Mouse (Mus musculus) limb, embryonic 15.5 days (tissue): ENCODE data around the gene Cyp19a1. TPM values are rescaled to one million over a fixed set of nuclear protein-coding genes. Genes with fewer than 3 reads are reported as not detected.

Source experiments
- ATAC-seq: fragments of 200-750 bp; cut with Nextera tagmentation; 2 replicates; pipeline ENCODE4 v1.8.0; 2017; ENCODE audit warnings: low read depth, moderate TSS enrichment; ENCODE audit not compliant: insufficient number of reproducible peaks, low FRiP score, low TSS enrichment
- H3K27ac ChIP-seq: fragments of 300-500 bp; sonication (generic); 2 replicates; pipeline ENCODE4 v1.5.1; 2015; ENCODE audit warnings: moderate library complexity, mild to moderate bottlenecking, inconsistent platforms
- H3K27me3 ChIP-seq: fragments of 300-500 bp; sonication (generic); 2 replicates; pipeline ENCODE4 v1.6.1; 2015; ENCODE audit warnings: inconsistent platforms
- H3K36me3 ChIP-seq: fragments of 300-500 bp; sonication (generic); 2 replicates; pipeline ENCODE4 v1.6.1; 2015; ENCODE audit warnings: inconsistent platforms
- H3K4me1 ChIP-seq: fragments of 300-500 bp; sonication (generic); 2 replicates; pipeline ENCODE4 v1.6.1; 2015; ENCODE audit warnings: inconsistent platforms
- H3K4me2 ChIP-seq: fragments of 300-500 bp; sonication (generic); 2 replicates; pipeline ENCODE4 v1.6.1; 2015; ENCODE audit warnings: mild to moderate bottlenecking, inconsistent platforms
- H3K4me3 ChIP-seq: fragments of 300-500 bp; sonication (generic); 2 replicates; pipeline ENCODE4 v1.5.1; 2015; ENCODE audit warnings: mild to moderate bottlenecking, inconsistent platforms
- H3K9ac ChIP-seq: fragments of 300-500 bp; sonication (generic); 2 replicates; pipeline ENCODE4 v1.6.1; 2015; ENCODE audit warnings: inconsistent platforms
- H3K9me3 ChIP-seq: fragments of 300-500 bp; sonication (generic); 2 replicates; pipeline ENCODE4 v1.6.1; 2016; ENCODE audit warnings: inconsistent platforms
- WGBS: fragments of 180-500 bp; shearing (Covaris S2); methylation state at CpG from one replicate; pipeline ENCODE4 v1.1.7; 2015; 5-methylcytosine and 5-hydroxymethylcytosine counted together
- polyA plus RNA-seq: library from polyadenylated mRNA; unstranded; fragments of >200 nt; fragmentation: Nextera tagmentation; extraction: Ambion mirVana; gene quantifications from 2 replicates; pipeline ENCODE4 v1.2.1, GENCODE M21; 2015

Gene Cyp19a1
- polyA plus RNA-seq, 1 experiment from 2014 or later, result not detected

- Histone ChIP-seq H3K9ac (no peak overlapping the region), H3K4me3 (no peak overlapping the region), H3K27ac (no peak overlapping the region), H3K4me1 (no peaks in the 10 kb centered on the region), H3K36me3 (no peaks in the 10 kb centered on the region), H3K27me3 (no peaks in the 10 kb centered on the region), H3K4me2 (no peak overlapping the region), H3K9me3 (no peaks in the 10 kb centered on the region)
- ATAC-seq, result no peak
- WGBS, result 56% methylated on average over 6 of the region's 6 CpGs
Observed at GRCm38 (mm10) chr9:54269987-54270386, 2.1 kb upstream of the Cyp19a1 start.

GRCm38 (mm10) chr9:54264754-54265153 is 3.2 kb downstream of the Cyp19a1 start:
- no peak overlapping the region for H3K4me2 ChIP-seq
- H3K36me3 ChIP-seq, result no peaks in the 10 kb centered on the region
- H3K4me3 ChIP-seq, result no peak overlapping the region
- no peak for ATAC-seq
- 61% methylated on average over 4 of the region's 4 CpGs for WGBS
- H3K27ac ChIP-seq, result no peak overlapping the region
- no peaks in the 10 kb centered on the region for H3K9me3 ChIP-seq
- no peak overlapping the region for H3K9ac ChIP-seq
- H3K27me3 ChIP-seq, result no peaks in the 10 kb centered on the region
- no peaks in the 10 kb centered on the region for H3K4me1 ChIP-seq

- ATAC-seq, result no peak
- Histone ChIP-seq H3K4me3 (no peak overlapping the region), H3K27ac (no peak overlapping the region), H3K36me3 (no peaks in the 10 kb centered on the region), H3K4me1 (no peaks in the 10 kb centered on the region), H3K9ac (no peak overlapping the region), H3K4me2 (no peak overlapping the region), H3K27me3 (no peaks in the 10 kb centered on the region), H3K9me3 (no peaks in the 10 kb centered on the region)
- 54% methylated on average over 3 of the region's 3 CpGs for WGBS
Observed at GRCm38 (mm10) chr9:54244869-54245665, 22.8 kb downstream of the Cyp19a1 start.

GRCm38 (mm10) chr9:54227580-54227979 is 40.3 kb downstream of the Cyp19a1 start:
- Histone ChIP-seq H3K4me1 (no peaks in the 10 kb centered on the region), H3K27me3 (no peaks in the 10 kb centered on the region), H3K27ac (no peak overlapping the region), H3K4me3 (no peak overlapping the region), H3K4me2 (no peak overlapping the region), H3K9me3 (no peaks in the 10 kb centered on the region), H3K36me3 (no peaks in the 10 kb centered on the region), H3K9ac (no peak overlapping the region)
- ATAC-seq, result no peak
- WGBS, result 47% methylated on average over 6 of the region's 6 CpGs

GRCm38 (mm10) chr9:54216511-54216910 is 51.4 kb downstream of the Cyp19a1 start:
- no peaks in the 10 kb centered on the region for H3K4me1 ChIP-seq
- H3K4me2 ChIP-seq, result no peak overlapping the region
- H3K9me3 ChIP-seq, result no peaks in the 10 kb centered on the region
- no peak overlapping the region for H3K9ac ChIP-seq
- no peaks in the 10 kb centered on the region for H3K27me3 ChIP-seq
- no peak overlapping the region for H3K4me3 ChIP-seq
- H3K27ac ChIP-seq, result no peak overlapping the region
- ATAC-seq, result no peak
- 66% methylated on average over 5 of the region's 5 CpGs for WGBS
- no peaks in the 10 kb centered on the region for H3K36me3 ChIP-seq

- no peaks in the 10 kb centered on the region for H3K4me1 ChIP-seq
- H3K4me3 ChIP-seq, result no peak overlapping the region
- ATAC-seq, result no peak
- no peak overlapping the region for H3K9ac ChIP-seq
- no peaks in the 10 kb centered on the region for H3K9me3 ChIP-seq
- no peak overlapping the region for H3K27ac ChIP-seq
- 87% methylated on average over 9 of the region's 9 CpGs for WGBS
- H3K27me3 ChIP-seq, result no peaks in the 10 kb centered on the region
- H3K4me2 ChIP-seq, result no peak overlapping the region
- H3K36me3 ChIP-seq, result no peaks in the 10 kb centered on the region
Observed at GRCm38 (mm10) chr9:54214881-54215280, 53.0 kb downstream of the Cyp19a1 start.

- H3K9ac ChIP-seq, result no peak overlapping the region
- no peaks in the 10 kb centered on the region for H3K4me1 ChIP-seq
- 64% methylated on average over 5 of the region's 5 CpGs for WGBS
- H3K27me3 ChIP-seq, result no peaks in the 10 kb centered on the region
- H3K4me3 ChIP-seq, result no peak overlapping the region
- no peak for ATAC-seq
- H3K4me2 ChIP-seq, result no peak overlapping the region
- no peaks in the 10 kb centered on the region for H3K36me3 ChIP-seq
- H3K9me3 ChIP-seq, result no peaks in the 10 kb centered on the region
- H3K27ac ChIP-seq, result no peak overlapping the region
Observed at GRCm38 (mm10) chr9:54194790-54195189, 73.1 kb downstream of the Cyp19a1 start.

GRCm38 (mm10) chr9:54191435-54191834 is 76.5 kb downstream of the Cyp19a1 start:
- no peaks in the 10 kb centered on the region for H3K9me3 ChIP-seq
- no peak overlapping the region for H3K4me2 ChIP-seq
- H3K4me3 ChIP-seq, result no peak overlapping the region
- H3K9ac ChIP-seq, result no peak overlapping the region
- no peaks in the 10 kb centered on the region for H3K27me3 ChIP-seq
- no peaks in the 10 kb centered on the region for H3K4me1 ChIP-seq
- no peak for ATAC-seq
- H3K27ac ChIP-seq, result no peak overlapping the region
- WGBS, result 81% methylated on average over 3 of the region's 3 CpGs
- H3K36me3 ChIP-seq, result no peaks in the 10 kb centered on the region

- Histone ChIP-seq H3K27ac (no peak overlapping the region), H3K27me3 (no peaks in the 10 kb centered on the region), H3K4me2 (no peak overlapping the region), H3K36me3 (no peaks in the 10 kb centered on the region), H3K4me3 (no peak overlapping the region), H3K9ac (no peak overlapping the region), H3K4me1 (no peaks in the 10 kb centered on the region), H3K9me3 (no peaks in the 10 kb centered on the region)
- ATAC-seq, result no peak
- 90% methylated on average over 7 of the region's 7 CpGs for WGBS
Observed at GRCm38 (mm10) chr9:54182484-54182883, 85.4 kb downstream of the Cyp19a1 start.

- no peaks in the 10 kb centered on the region for H3K4me1 ChIP-seq
- H3K4me3 ChIP-seq, result no peak overlapping the region
- no peak overlapping the region for H3K27ac ChIP-seq
- WGBS, result 12% methylated on average over 2 of the region's 2 CpGs
- H3K9me3 ChIP-seq, result no peaks in the 10 kb centered on the region
- H3K27me3 ChIP-seq, result no peaks in the 10 kb centered on the region
- H3K36me3 ChIP-seq, result no peaks in the 10 kb centered on the region
- H3K4me2 ChIP-seq, result no peak overlapping the region
- H3K9ac ChIP-seq, result no peak overlapping the region
- no peak for ATAC-seq
Observed at GRCm38 (mm10) chr9:54181330-54181729, 86.6 kb downstream of the Cyp19a1 start.

GRCm38 (mm10) chr9:54180216-54180615 is 87.7 kb downstream of the Cyp19a1 start:
- WGBS, result 69% methylated on average over 17 of the region's 17 CpGs
- Histone ChIP-seq H3K9ac (no peak overlapping the region), H3K4me1 (no peaks in the 10 kb centered on the region), H3K4me2 (no peak overlapping the region), H3K9me3 (no peaks in the 10 kb centered on the region), H3K27ac (no peak overlapping the region), H3K36me3 (no peaks in the 10 kb centered on the region), H3K4me3 (no peak overlapping the region), H3K27me3 (no peaks in the 10 kb centered on the region)
- no peak for ATAC-seq

- Histone ChIP-seq H3K4me2 (no peak overlapping the region), H3K4me3 (no peak overlapping the region), H3K27me3 (no peaks in the 10 kb centered on the region), H3K4me1 (no peaks in the 10 kb centered on the region), H3K36me3 (no peaks in the 10 kb centered on the region), H3K9me3 (no peaks in the 10 kb centered on the region), H3K9ac (no peak overlapping the region), H3K27ac (no peak overlapping the region)
- 47% methylated on average over 5 of the region's 5 CpGs for WGBS
- ATAC-seq, result no peak
Observed at GRCm38 (mm10) chr9:54169489-54169888, 98.4 kb downstream of the Cyp19a1 start.

- Histone ChIP-seq H3K9me3 (no peaks in the 10 kb centered on the region), H3K27me3 (no peaks in the 10 kb centered on the region), H3K4me1 (no peaks in the 10 kb centered on the region), H3K4me3 (no peak overlapping the region), H3K9ac (no peak overlapping the region), H3K27ac (no peak overlapping the region), H3K4me2 (no peak overlapping the region), H3K36me3 (no peaks in the 10 kb centered on the region)
- WGBS, result 75% methylated on average over 10 of the region's 10 CpGs
- no peak for ATAC-seq
Observed at GRCm38 (mm10) chr9:54168425-54168824, 99.5 kb downstream of the Cyp19a1 start.
